Mouse (Mus musculus): Measurements from ENCODE around the gene Osbpl8.

The Osbpl8 gene

DNA sequence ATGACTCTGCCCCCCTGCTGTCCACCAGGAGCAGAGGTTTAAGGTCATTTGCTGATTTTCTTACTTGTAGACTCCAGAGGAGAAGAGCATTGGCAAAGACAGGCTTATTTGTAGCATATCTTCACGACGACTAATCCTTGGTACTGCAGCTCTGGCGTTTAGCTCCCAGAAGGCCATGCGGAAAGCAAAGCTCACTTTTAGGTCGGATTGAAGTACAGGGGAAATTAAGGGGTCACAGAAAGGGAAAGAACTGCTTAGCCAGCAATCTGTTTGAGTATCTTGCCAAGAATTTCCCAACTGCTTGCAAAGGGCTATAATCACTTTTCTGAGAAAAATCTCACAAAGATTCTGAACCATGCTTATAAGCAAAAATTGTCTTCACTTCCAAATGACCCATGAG lies 14.8 kb upstream of the Osbpl8 start:
- no peak for DNase-seq (ENCODE audit: low spot score in 2 of 2)

DNA sequence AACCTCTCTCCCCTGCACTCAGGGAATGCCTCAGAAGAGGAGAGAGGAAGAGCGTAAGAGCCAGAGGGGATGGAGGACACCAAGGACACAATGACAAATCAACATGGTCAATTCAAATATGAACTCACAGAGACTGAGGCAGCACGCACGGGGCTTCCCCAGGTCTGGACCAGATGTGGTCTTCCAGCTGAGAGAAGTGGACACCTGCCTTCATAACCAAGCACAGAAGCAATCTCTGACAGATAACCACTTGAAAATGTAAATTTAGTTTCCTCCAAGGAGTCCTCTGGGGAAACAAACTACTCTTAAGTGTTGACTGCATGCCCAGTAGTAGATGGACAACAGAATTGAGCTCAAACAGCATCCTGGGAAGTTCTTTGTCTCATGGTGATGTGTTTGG lies 9.5 kb upstream of the Osbpl8 start:
- no peak for DNase-seq (ENCODE audit: low spot score in 2 of 2)

DNA sequence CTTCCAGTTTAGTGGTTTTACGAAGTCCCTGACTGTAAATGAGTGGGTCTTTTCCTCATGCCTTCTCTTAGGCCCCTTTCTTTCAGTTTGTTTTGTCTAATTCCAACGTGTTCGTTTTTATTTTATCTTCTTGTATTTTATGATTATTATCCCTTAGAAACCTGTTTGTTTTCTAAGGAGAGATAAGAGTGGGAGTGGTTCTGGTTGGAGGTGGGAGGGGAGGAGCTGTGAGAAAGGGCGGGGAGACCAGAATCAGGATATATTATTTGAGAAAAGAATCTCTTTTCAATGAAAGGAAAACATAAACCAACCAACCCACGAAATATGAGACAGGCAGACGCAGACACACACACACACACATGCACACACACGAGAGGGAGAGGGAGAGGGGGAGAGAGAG lies 9.0 kb upstream of the Osbpl8 start:
- no peak for DNase-seq (ENCODE audit: low spot score in 2 of 2)

DNA sequence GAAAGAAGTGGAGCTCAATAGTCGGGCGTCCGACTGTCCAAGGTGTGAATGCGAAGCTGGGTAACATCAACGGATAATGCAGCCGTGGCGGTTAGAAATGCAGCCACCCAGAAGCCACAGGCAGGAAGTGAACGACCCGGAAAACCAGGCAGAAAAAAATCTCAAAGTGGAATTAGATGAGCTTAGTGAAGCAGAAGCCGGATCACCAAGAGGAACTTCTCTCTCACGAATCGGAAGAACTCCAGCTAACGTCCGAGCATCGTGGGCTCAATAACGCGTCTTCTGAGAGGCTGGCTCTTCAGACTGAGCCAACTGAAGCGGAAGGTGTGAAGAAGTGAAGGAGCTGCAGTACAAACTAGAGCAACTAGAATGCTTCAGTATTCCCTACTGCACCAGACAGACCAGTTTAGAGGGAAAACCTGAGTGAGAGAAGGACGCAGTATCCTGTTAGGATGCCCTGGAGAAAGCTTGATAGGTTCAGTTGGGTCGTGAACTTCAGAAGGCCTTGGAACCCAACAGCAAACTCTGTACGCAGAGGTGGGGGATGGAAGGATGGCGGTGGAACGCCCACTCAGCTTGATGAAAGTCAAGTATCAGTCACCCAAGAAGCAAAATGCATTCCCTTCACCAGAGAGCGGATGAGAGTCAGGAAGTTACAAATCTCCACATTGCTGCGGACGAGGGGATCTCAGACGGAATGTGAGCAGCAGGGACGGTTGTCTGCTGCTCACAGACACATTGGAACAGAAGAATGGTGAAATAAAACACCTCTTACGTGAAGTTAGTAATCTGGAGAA lies 8.0 kb upstream of the Osbpl8 start:
- DNase-seq (ENCODE audit: low spot score in 2 of 2) = peak in 1 of 2 experiments; percentile 38

DNA sequence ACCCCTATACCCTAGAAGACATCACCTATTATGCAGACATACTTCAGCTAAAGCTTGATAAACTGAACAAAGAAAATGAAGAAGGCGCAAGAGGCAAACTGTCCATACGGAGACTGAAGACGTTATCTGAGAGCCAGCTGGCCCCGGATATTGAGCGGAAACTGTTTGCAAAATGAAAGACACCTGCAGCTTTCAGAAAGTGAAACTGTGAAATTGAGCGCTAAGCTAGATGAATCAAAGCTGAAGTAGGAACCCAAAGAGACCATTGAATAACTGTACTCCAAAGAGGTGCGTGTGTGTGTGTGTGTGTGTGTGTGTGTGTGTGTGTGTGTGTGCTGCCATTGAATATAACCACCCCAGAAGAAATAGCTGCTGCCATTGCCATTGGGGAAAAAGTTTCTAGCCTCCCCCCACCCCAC lies 7.3 kb upstream of the Osbpl8 start:
- peak; percentile 76 for DNase-seq (ENCODE audit: low spot score in 2 of 2)

DNA sequence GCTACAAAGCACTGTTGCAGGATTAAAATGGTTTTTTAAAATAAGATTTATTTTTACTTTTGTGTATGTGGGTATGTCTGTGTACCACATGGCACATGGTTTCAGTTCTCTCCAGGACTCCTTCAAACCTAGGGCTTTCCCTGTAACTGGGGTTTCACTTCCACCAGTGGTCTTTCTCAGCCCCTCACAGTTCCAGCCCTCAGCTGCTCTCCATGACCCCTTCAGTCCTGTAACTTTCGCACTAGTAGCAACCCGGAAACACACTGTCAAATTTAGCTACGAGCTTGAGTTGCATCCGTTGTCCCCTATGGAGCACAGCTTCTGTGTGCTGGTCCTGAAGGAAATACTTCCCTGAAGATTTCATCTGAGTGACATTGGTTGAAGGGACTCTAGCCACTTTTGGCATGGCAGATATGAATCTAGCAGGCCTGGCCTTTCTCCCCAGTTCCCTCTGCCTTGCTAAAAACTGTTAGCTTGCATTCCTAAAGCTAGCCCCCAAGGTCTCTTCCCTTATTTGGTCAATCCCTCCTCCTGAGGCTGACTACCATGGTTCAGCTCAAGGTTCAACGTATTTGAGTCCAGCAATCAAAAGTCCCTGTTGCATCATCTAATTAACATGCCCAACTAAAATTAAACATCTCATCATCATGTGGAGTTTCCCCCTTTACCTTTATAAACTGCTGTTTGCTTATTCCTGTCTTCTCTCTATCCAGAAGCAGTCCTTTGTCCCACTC lies 4.6 kb upstream of the Osbpl8 start:
- peak; percentile 38 to 50 for DNase-seq (ENCODE audit: low spot score in 2 of 2)

DNA sequence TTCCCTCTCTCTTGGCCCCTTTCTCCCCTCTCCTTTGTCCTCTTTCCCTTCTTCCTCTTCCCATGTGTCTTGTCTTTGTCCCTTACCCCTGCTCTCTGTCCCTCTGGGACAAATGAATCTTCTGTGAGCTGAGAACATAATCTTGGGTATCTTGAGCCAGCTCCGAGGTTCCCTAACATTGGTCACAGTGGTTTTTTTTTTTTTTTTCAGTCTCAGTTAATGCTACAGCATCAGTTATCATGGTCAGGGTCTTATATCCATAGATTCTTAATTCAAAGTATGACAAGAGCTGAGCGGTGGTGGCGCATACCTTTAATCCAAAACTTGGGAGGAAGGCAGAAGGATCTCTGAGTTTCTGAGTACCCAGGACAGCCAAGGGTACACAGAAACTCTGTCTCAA lies 4.0 kb upstream of the Osbpl8 start:
- DNase-seq (ENCODE audit: low spot score in 2 of 2) = no peak

DNA sequence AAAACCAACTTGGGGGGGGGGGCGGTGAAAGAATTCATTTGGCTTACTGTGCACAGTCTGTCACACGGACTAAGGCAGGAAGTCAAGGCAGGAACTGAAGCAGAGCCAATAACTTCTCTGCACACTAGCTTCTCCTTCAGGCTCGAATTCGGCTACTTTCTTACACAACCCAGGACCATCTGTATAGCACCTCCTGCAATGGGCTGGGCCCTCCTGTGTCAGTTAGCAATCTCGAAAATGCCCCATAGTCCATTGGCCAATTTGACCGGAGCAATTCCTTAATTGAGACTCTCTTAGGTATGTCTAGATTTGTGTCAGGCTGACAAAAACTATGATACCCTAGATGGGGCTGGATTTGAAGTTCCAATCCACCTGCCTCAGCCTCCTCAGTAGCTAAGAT lies 3.2 kb upstream of the Osbpl8 start:
- DNase-seq (ENCODE audit: low spot score in 2 of 2) = no peak

DNA sequence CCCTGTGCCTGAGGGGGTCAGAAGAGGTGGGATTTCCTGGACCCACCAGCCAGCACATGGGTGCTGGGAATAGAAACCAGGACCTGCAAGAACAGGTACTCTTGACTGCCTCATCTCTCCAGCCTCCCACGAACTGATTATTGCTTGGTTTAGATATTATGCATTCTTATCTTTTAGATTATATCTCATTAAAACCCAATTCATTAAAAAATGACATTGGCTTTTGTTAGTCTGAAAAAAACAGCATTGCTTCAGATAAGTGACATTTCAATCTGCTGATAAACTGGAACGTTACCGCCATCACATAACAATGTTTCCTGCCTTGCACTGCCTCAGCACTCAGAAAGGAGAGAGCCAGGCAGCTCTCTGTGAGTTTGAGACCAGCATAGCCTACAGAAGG lies 1.5 kb upstream of the Osbpl8 start:
- no peak for DNase-seq (ENCODE audit: low spot score in 2 of 2)

DNA sequence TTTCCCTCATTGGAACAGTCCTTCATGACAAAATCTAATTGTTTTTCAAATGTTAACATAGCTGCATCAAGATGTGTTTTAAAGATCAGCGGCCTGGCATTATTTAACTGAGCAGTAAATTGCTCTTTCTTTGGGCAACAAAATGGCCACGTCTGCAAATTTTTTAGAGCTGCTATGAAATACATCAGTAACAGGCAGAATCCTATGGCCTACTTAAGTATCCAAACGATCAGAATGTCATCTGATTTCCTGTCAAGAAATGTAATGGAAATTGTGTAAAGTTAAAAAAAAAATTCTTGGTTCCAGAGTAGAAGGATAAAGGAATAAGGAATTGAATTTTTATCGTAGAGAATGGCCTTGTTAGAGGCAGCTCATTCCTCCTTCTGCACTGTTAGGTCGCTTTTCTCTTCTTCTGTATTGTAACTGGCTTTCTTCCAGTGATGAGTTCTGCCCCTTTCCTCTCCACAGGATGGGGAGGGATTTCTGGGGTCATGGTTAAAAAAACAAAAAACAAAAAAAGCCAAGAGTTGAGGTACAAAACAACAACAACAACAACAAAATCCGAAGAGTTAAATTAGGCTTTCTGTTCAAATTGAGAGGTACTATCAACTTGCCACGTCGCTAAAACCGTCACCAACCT lies 831 bp upstream of the Osbpl8 start:
- no peak for DNase-seq (ENCODE audit: low spot score in 2 of 2)

DNA sequence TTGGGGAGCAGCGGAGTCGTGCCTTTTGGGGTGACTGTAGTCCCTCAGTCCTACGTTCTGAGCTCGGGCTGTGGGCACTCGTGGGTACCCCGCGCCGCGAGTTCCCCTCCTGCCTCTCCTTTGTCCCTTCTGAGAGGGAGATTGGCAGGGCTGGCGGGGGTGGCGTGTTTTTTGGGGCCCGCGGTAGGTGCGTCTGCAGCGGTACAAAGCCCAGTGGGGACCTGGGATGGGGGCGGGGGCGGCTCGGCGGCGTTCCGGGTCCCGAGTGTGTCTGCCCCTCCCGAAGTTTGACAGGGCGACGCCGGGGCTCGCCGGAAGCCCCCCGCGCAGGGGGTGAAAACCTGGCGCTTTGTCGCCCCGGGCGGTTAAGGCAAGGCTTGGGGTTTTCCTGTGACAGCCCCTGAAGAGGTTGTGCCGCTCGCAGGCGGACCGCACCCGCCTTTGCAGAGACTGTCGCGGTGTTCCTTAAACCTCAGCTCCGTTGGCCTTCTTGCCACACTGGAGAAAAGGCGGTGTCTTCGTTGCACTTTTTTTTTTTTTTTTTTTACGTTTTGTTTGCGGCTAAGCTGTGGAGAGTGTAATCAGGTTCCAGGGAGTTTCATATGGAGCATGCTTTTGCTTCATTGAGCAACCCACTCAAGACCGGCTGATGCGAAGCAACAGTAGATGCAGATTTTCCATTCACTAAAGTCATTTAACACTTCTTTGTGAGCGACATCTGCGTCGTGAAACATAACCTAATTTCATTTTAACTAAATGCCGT lies 848 bp downstream of the Osbpl8 start:
- DNase-seq (ENCODE audit: low spot score in 2 of 2) = peak; percentile 84

DNA sequence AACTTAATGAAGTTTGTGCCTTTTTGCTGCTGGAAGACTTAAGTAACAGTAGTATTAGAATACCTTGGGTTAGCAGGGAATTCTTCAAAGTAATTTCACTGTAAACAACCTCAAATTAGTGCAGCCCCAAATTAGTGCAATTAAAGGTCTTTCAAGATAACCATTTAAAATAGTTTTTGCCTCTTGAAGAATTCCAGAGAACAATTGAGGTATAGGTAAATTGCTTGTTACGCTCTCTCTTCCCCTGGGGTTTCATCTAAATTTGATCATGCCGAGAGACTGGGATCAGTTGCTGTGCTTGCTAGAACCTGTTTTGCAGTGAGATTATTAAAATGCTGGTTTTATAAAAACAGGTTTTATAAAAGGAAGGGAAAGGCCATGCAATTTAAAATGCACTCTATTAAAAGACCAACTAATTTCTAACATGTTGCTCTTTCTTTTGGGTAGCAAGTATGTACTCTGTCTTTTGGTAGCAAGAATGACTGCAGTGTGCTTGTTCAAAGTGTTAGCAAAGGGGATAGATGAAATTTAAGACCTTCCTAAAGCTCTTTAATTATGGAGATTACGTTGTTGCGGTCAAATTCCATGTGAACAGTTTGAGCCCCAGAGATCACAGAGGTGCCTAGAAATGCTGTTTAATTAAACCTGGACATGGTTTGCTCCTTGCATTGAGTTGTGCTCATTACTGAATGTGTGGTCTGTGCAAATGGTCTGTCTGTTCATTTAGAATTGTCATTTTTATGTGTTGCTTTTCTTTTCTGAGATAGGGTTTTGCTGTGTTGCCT lies 1.7 kb downstream of the Osbpl8 start:
- no peak for DNase-seq (ENCODE audit: low spot score in 2 of 2)

DNA sequence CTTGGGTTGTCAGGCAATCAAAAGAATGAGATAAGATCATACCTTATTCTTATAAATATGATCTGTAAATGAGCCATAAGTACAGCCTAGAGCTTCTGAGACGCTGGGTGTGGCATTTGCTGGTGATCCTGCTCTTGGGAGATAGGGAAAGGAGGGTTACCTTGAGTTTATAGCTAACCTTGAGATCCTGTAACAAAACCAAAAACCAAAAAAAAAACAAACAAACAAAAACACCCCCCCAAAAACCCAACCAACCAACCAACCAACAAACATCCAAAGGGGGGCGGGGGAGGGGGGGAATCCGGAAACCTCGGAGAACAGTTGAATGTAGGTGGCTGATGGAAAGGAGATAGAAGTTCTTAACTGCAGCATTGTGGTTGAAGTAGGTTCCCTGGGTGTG lies 2.9 kb downstream of the Osbpl8 start:
- DNase-seq (ENCODE audit: low spot score in 2 of 2) = peak in 1 of 2 experiments; percentile 31

DNA sequence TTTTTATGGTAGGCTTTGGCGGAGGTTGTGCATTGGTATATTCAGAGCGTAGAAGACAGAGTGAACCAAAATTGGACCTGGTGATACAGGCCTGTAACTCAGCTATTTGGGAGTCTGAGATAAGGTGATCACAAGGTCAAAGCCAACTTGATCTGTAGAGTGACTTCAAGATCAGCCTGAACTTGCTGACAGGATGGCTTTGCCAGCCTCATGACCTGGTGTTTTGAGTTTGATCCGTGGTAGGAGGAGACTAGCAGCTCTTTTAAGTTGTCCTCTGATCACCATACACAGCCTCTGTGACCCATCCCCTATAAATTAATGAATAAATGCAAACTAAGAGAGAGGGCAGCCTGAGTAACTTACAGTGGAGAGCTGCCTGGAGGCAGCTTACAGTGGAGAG lies 3.8 kb downstream of the Osbpl8 start:
- peak in 1 of 2 experiments; percentile 34 for DNase-seq (ENCODE audit: low spot score in 2 of 2)

DNA sequence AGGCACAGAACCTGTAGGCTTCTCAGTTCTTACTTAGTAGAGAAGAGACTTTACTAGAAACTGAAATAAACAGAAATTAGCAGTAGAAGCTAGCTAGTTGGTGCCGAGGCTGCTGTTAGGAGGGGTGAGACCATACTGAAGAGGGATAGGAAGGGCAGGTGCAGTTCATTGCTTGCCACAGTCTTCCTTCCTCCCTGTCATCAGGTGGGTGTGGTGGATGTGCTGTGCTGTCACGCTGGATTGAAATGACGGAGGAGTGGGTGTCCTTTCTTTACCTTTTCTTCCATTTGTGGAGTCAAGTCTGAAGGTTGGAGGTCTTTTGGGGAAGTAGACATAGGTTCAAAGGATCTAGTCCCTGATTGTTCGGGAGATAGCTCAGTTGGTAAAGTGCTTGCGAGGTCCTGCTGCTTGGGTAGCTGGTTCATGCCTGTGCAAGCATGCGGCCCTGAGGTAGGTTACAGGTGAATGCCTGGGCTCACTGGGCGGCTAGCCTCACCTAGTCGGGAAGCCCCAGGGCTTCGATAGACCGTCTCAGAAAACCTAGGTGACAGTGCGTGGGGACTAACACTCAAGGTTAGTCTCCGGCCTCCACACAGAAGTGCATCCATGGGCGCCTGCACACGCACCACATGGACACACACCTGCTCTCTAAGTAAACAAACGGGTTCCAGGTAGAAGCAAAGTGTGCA lies 6.8 kb downstream of the Osbpl8 start:
- peak; percentile 48 to 51 for DNase-seq (ENCODE audit: low spot score in 2 of 2)

DNA sequence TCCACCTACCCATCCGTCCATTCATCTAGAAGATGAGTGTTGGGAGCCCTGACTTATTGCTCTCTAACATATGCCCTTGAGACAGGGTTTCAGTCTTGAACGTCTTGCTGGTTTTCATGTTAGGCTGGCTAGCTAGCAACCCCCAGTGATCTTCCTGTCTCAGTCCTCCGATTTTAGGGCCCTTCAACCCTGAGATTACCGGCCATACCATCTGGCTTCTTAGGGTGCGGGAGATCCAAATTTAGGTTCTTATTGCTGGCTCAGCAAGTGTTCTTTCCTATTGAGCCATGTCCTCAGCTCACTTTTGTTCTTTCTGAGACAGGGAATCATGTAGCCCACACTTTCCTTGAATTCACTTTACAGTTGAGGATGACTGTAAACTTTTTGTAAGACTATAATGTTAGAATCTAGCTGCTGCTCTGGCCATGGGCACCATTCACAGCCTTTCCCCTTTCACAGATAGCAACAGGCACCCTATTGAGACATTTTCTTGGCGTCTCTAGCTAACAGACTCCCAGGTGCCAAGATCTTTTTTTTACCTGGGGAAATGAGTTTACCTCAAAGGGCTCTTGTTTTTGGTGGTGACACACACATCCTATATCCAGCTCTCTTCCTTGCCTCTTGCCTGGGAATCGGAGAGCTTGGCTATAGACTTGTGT lies 9.2 kb downstream of the Osbpl8 start:
- no peak for DNase-seq (ENCODE audit: low spot score in 2 of 2)

DNA sequence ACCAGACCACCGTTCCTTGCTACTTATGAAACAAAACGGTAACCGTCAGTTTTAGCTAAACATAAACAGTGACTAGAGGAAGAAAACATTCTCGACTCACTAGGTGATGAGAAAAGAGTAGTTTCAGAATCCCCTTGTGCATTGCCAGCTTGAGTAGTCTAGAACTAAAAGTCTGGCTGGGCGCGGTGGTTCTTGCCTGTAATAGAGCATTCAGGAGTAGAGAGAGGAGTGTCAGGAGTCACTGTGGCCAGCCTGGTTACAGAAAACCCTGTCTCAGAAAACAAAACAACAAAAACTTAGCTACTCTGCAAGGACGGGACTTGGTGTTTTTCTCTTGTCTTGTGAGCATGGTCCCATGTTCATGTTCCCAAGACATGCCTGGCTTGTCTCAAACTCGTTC lies 12.8 kb downstream of the Osbpl8 start:
- no peak for DNase-seq (ENCODE audit: low spot score in 2 of 2)

DNA sequence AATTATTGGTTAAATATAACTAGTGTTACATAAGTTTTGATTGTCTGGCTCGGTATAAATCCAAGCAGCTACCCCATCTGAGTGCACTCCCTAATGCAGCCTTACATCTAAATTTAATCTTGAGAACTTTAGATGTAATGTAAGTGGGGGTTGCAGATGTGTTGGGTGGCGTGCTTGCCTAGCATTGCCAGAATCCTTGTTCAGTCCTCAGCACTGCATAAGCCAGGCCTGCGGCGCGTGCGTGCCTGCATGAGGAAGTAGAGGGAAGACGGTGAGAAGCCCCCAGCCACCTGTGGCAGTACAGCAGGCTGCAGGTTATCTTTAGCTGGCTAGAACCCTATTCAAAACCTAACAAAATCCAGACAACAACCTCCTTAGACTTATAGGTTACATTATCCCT lies 13.5 kb downstream of the Osbpl8 start:
- no peak for DNase-seq (ENCODE audit: low spot score in 2 of 2)

DNA sequence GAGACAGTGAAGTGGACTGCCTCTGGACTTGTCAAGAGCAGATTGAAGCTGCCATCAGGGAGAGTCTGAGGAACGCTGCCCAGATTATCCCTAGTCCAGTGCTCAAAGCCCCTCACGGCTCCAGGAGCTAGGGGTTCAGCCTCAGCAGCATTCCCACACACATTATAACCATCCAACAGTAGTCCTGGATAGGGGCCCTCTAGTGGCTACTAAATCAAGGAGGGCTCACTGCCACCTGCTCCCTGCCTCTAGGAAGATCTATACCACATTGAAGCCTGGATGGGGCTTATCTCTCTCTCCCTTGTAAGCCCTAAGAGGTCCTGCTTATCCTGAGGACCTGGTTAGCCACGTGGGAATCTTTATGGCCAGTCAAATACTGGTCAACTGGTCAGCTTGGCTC lies 16.1 kb downstream of the Osbpl8 start:
- no peak for DNase-seq (ENCODE audit: low spot score in 2 of 2)

DNA sequence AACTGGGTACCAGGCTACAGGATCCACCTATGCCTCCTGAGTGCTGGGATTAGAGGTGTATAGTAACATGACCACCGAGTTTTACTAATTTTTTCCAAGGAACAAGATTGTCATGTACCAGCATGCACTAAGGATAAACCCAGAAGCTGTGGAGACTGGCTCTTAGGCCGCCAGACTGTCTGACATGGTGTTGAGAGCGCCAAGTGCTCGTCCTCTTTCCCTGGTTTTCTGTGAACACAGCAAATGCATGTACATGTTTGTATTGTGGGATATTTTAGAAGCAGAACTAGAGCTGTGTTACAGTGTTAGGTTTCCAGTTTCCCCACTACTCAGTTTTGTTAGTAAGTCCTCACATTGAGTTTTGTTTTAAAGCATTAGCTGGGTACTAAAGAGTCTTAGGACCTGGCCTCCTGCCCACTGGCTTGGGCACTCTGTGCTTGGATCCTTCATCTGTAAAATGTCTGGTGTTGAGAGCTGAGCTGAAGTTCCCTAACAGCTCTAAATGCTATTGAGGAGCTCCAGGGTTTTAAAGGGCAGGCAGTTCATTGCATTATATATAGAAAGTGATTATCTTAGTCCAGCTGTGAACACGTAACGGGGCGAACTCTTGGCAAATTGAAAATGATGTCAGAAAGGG lies 19.2 kb downstream of the Osbpl8 start:
- no peak for DNase-seq (ENCODE audit: low spot score in 2 of 2)

Measured in spleen, postnatal 36 days (tissue).